Mouse (Mus musculus): ENCODE measurements around the gene Abracl. TPM values are rescaled to one million over a fixed set of nuclear protein-coding genes. Genes with fewer than 3 reads are reported as not detected.

Abracl gene
- polyA plus RNA-seq, 1 experiment from 2014 or later, result 210 TPM

DNA sequence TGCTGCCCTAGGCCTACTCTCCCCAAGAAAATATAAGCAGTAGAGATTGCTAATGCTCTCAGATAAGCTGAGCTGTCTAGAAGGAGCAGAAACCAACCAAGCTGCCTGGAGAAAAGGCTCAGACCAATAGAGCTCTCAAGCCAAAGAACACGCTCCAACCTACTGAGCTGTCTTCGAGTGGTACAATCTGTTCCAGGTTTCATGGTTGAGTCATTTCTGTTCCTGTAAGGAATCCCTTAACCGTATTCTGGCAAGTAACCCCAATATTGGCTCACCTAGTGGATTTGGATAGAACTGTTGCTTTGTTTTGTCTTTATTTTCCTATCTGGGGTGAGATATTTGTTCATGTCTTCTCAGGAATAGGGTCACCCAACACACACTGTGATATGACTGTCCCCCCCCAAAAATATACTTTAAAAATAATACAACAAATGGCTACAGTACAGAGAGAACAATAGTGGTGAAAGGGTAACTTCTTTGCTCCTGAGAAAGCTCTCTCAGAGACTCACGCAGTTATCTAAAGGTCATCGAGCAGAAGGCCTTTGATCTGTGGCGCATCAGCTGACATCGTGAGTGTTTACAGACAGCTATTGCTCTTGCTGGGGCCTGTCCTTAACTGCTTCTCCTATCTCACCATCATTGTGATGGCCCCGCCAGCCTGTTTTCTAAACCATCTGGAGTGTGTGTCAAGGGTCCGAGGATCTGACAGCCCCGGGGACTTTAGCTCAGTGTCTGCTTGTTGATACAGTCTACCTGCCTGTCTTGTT lies 24.5 kb upstream of the Abracl start:
- no peak for ATAC-seq (replicated peaks; ENCODE audit: insufficient number of reproducible peaks, low FRiP score, low TSS enrichment)
- 46% methylated on average over 10 of the region's 10 CpGs for WGBS (ENCODE audit: insufficient replicate concordance)

GRCm38 (mm10) chr10:18046380-18046779 lies 23.3 kb upstream of the Abracl start:
- no peaks in the 10 kb centered on the region for H3K27me3 ChIP-seq (ENCODE audit: control insufficient read depth, insufficient read depth, low read length)
- no peak overlapping the region for H3K4me3 ChIP-seq (ENCODE audit: low read depth, low read length)
- no peak overlapping the region for H3K9ac ChIP-seq (ENCODE audit: low read depth, low read length)
- no peak overlapping the region for H3K27ac ChIP-seq (ENCODE audit: low read depth, low read length)
- H3K4me1 ChIP-seq (ENCODE audit: control insufficient read depth, insufficient read depth, low read length), result 0 out of 2 replicates have a peak, but pooled peaks cover 3% of the 10 kb centered on the region
- H3K36me3 ChIP-seq (ENCODE audit: control insufficient read depth, insufficient read depth, low read length), result no peaks in the 10 kb centered on the region
- no peak overlapping the region for H3K4me2 ChIP-seq
- no peaks in the 10 kb centered on the region for H3K9me3 ChIP-seq (replicated peaks; ENCODE audit: control insufficient read depth, low read length)
- no peak for ATAC-seq (replicated peaks; ENCODE audit: insufficient number of reproducible peaks, low FRiP score, low TSS enrichment)

More for the DNA sequence above, 24.5 kb upstream of the Abracl start:
- no peak overlapping the region for H3K9ac ChIP-seq (ENCODE audit: low read depth, low read length)
- no peaks in the 10 kb centered on the region for H3K36me3 ChIP-seq (ENCODE audit: control insufficient read depth, insufficient read depth, low read length)
- H3K27me3 ChIP-seq (ENCODE audit: control insufficient read depth, insufficient read depth, low read length), result no peaks in the 10 kb centered on the region
- H3K9me3 ChIP-seq (replicated peaks; ENCODE audit: control insufficient read depth, low read length), result no peaks in the 10 kb centered on the region
- no peak overlapping the region for H3K4me3 ChIP-seq (ENCODE audit: low read depth, low read length)
- peaks cover 3% of the 10 kb centered on the region; the same call in 1 of the 2 replicates for H3K4me1 ChIP-seq (ENCODE audit: control insufficient read depth, insufficient read depth, low read length)
- no peak overlapping the region for H3K27ac ChIP-seq (ENCODE audit: low read depth, low read length)
- no peak overlapping the region for H3K4me2 ChIP-seq

DNA sequence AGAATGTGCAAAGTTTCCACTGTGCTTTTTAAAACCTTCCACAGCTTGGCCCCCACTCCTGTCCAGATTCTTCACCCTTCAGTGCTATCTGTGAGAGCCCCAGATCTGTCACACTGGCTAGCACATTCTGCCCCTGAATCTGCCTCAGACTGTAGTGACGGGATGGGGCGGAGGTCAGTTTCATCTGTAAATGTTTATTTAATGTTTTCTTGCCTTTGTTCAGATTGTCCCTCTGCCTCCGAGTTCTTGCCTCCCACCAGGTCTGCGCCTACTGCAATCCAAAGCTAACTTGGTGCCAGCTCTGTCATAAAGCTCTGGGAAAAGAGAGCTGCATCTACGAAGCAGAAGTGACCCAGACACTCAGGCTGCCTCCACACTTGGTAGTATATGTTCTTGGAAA lies 13.8 kb upstream of the Abracl start:
- Histone ChIP-seq H3K4me2 (no peak overlapping the region), H3K9me3 (replicated peaks; ENCODE audit: control insufficient read depth, low read length) (no peaks in the 10 kb centered on the region), H3K9ac (ENCODE audit: low read depth, low read length) (no peak overlapping the region), H3K4me1 (ENCODE audit: control insufficient read depth, insufficient read depth, low read length) (no peaks in the 10 kb centered on the region), H3K36me3 (ENCODE audit: control insufficient read depth, insufficient read depth, low read length) (no peaks in the 10 kb centered on the region), H3K27ac (ENCODE audit: low read depth, low read length) (no peak overlapping the region), H3K4me3 (ENCODE audit: low read depth, low read length) (no peak overlapping the region), H3K27me3 (ENCODE audit: control insufficient read depth, insufficient read depth, low read length) (no peaks in the 10 kb centered on the region)
- 55% methylated on average over 5 of the region's 5 CpGs for WGBS (ENCODE audit: insufficient replicate concordance)
- ATAC-seq (replicated peaks; ENCODE audit: insufficient number of reproducible peaks, low FRiP score, low TSS enrichment), result no peak

DNA sequence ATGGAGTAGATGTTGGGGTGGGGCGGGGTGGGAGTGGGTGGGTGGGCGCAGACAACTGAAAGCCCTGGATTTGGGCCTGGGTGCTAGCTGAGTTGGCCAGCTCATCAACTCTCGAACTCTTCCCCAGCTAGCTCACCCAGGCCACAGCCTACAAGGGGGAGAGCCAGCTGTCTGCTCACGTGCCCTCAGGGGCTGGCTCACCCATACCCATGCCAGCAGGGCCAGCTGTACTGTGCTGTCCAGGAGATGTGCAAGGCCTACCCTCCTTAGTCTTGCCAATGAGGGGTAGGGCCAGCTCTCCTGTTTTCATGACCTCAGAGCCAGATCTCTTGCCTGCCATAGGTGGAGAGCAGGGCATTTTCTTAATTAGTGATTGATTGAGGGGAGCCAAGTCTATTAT lies 11.3 kb upstream of the Abracl start:
- Histone ChIP-seq H3K9me3 (replicated peaks; ENCODE audit: control insufficient read depth, low read length) (no peaks in the 10 kb centered on the region), H3K4me2 (no peak overlapping the region), H3K27me3 (ENCODE audit: control insufficient read depth, insufficient read depth, low read length) (no peaks in the 10 kb centered on the region), H3K4me1 (ENCODE audit: control insufficient read depth, insufficient read depth, low read length) (no peaks in the 10 kb centered on the region), H3K36me3 (ENCODE audit: control insufficient read depth, insufficient read depth, low read length) (no peaks in the 10 kb centered on the region), H3K9ac (ENCODE audit: low read depth, low read length) (no peak overlapping the region), H3K27ac (ENCODE audit: low read depth, low read length) (no peak overlapping the region), H3K4me3 (ENCODE audit: low read depth, low read length) (no peak overlapping the region)
- ATAC-seq (replicated peaks; ENCODE audit: insufficient number of reproducible peaks, low FRiP score, low TSS enrichment), result no peak
- 91% methylated on average over 4 of the region's 4 CpGs for WGBS (ENCODE audit: insufficient replicate concordance)

DNA sequence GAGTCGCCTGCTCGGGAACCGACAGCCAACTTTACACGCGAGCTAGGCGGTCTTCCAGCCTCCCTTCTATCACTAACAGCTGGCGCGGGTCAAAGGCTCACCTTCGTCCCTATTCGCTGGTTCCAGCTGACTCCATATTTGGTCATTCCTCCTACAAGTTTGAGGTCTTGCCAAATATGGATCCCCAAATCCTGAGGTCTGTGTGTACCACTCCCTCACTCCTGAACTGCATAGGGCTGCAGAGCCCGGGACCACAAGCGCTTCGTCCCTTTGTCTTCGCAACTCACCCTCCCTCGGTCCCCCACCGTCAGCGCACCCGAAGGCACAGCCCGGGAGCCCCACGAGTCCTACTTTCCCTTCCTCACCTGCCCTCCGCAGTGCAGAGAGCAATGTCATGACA lies 776 bp downstream of the Abracl start:
- H3K27ac ChIP-seq (ENCODE audit: low read depth, low read length), result peak overlapping the region; percentile 98
- peak overlapping the region; percentile 79 for H3K9ac ChIP-seq (ENCODE audit: low read depth, low read length)
- ATAC-seq (replicated peaks; ENCODE audit: insufficient number of reproducible peaks, low FRiP score, low TSS enrichment), result peak; percentile 85
- H3K4me2 ChIP-seq, result peak overlapping the region; percentile 59
- 0% methylated on average over 21 of the region's 21 CpGs for WGBS (ENCODE audit: insufficient replicate concordance)
- H3K36me3 ChIP-seq (ENCODE audit: control insufficient read depth, insufficient read depth, low read length), result peaks cover 7% of the 10 kb centered on the region
- peak overlapping the region; percentile 61 for H3K4me3 ChIP-seq (ENCODE audit: low read depth, low read length)
- H3K4me1 ChIP-seq (ENCODE audit: control insufficient read depth, insufficient read depth, low read length), result peaks cover 7% of the 10 kb centered on the region; the same call in 1 of the 2 replicates
- H3K27me3 ChIP-seq (ENCODE audit: control insufficient read depth, insufficient read depth, low read length), result no peaks in the 10 kb centered on the region
- no peaks in the 10 kb centered on the region for H3K9me3 ChIP-seq (replicated peaks; ENCODE audit: control insufficient read depth, low read length)

- peak overlapping the region; percentile 61 for H3K4me3 ChIP-seq (ENCODE audit: low read depth, low read length)
- H3K9ac ChIP-seq (ENCODE audit: low read depth, low read length), result peak overlapping the region; percentile 79
- 42% methylated on average over 14 of the region's 14 CpGs for WGBS (ENCODE audit: insufficient replicate concordance)
- peak overlapping the region; percentile 59 for H3K4me2 ChIP-seq
- no peak for ATAC-seq (replicated peaks; ENCODE audit: insufficient number of reproducible peaks, low FRiP score, low TSS enrichment)
- no peaks in the 10 kb centered on the region for H3K9me3 ChIP-seq (replicated peaks; ENCODE audit: control insufficient read depth, low read length)
- H3K27ac ChIP-seq (ENCODE audit: low read depth, low read length), result peak overlapping the region; percentile 98
- H3K36me3 ChIP-seq (ENCODE audit: control insufficient read depth, insufficient read depth, low read length), result peaks cover 10% of the 10 kb centered on the region
- H3K27me3 ChIP-seq (ENCODE audit: control insufficient read depth, insufficient read depth, low read length), result no peaks in the 10 kb centered on the region
- peaks cover 7% of the 10 kb centered on the region; the same call in 1 of the 2 replicates for H3K4me1 ChIP-seq (ENCODE audit: control insufficient read depth, insufficient read depth, low read length)
Measured at GRCm38 (mm10) chr10:18021576-18022311, 1.3 kb downstream of the Abracl start.

DNA sequence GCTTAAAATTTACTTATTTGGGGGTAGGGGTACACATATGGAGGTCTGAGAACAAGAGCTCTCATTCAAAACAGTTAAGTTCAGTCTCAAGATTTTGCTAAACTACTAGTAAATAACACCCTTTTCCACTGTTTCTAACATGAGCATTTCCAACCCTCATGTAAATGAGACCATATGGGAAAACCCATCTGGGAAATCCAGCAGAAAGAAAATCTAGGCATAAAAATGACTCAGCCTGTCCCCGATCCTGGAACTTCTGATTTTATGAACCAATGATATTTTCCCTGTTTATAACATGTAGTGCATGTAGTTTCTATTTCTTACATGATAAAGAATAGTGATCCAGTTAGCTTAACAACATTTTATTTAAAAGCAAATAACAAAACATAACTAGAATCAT lies 2.2 kb downstream of the Abracl start:
- no peaks in the 10 kb centered on the region for H3K27me3 ChIP-seq (ENCODE audit: control insufficient read depth, insufficient read depth, low read length)
- no peak for ATAC-seq (replicated peaks; ENCODE audit: insufficient number of reproducible peaks, low FRiP score, low TSS enrichment)
- H3K9ac ChIP-seq (ENCODE audit: low read depth, low read length), result no peak overlapping the region
- WGBS (ENCODE audit: insufficient replicate concordance), result 90% methylated on average over 1 of the region's 1 CpGs
- H3K4me1 ChIP-seq (ENCODE audit: control insufficient read depth, insufficient read depth, low read length), result peaks cover 7% of the 10 kb centered on the region; the same call in 1 of the 2 replicates
- no peak overlapping the region for H3K27ac ChIP-seq (ENCODE audit: low read depth, low read length)
- H3K4me3 ChIP-seq (ENCODE audit: low read depth, low read length), result no peak overlapping the region
- peak overlapping the region; percentile 59; the same call in 1 of the 2 replicates for H3K4me2 ChIP-seq
- H3K9me3 ChIP-seq (replicated peaks; ENCODE audit: control insufficient read depth, low read length), result no peaks in the 10 kb centered on the region
- peaks cover 14% of the 10 kb centered on the region for H3K36me3 ChIP-seq (ENCODE audit: control insufficient read depth, insufficient read depth, low read length)

DNA sequence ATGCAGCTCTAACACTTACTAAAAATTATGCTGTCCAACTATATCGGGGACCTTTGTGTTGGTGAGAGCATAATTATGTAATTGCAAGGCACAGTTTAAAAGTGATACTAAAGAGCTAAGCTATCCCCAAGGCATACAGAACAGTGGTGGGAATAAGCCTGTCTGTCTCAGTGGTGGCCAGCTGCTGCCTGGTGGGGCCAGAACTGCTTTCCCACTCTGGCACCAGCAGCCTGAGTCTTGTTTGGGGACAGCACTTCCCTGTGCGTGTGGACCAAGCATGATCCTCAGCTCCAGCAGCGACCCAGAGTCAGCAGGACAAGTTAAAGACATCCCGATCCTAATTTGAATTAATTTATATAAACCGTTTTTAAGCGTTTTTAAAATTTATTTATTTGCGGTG lies 2.6 kb downstream of the Abracl start:
- no peak overlapping the region for H3K9ac ChIP-seq (ENCODE audit: low read depth, low read length)
- no peak overlapping the region for H3K4me3 ChIP-seq (ENCODE audit: low read depth, low read length)
- ATAC-seq (replicated peaks; ENCODE audit: insufficient number of reproducible peaks, low FRiP score, low TSS enrichment), result no peak
- no peak overlapping the region for H3K27ac ChIP-seq (ENCODE audit: low read depth, low read length)
- H3K36me3 ChIP-seq (ENCODE audit: control insufficient read depth, insufficient read depth, low read length), result peaks cover 14% of the 10 kb centered on the region
- WGBS (ENCODE audit: insufficient replicate concordance), result 77% methylated on average over 7 of the region's 7 CpGs
- no peak overlapping the region for H3K4me2 ChIP-seq
- H3K27me3 ChIP-seq (ENCODE audit: control insufficient read depth, insufficient read depth, low read length), result no peaks in the 10 kb centered on the region
- peaks cover 7% of the 10 kb centered on the region; the same call in 1 of the 2 replicates for H3K4me1 ChIP-seq (ENCODE audit: control insufficient read depth, insufficient read depth, low read length)
- no peaks in the 10 kb centered on the region for H3K9me3 ChIP-seq (replicated peaks; ENCODE audit: control insufficient read depth, low read length)
